Mouse (Mus musculus): Measurements from ENCODE around the gene 6430628N08Rik.

6430628N08Rik gene

DNA sequence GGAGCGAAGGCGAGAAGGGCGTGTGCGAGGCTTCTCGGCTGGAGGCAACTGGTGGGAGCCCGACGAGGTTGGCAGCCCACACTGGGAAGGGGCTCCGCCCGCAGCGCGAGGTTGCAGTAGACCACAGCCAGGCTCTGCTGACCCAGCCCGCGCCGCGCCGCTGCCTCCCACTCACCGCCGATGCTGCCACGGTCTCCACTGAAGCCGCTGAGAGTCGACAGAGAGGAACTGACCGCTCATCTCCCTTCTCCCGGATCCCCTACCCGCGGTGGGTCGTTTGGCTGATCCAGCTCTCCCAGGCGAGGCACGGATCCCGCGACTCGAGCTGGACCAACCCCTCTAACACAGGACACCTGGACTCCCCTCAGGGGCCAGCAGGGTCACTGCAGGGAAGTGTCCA, at the start of gene 6430628N08Rik:
6430628N08Rik (plus strand) TSS at position 113 of the 400 bp plus-strand sequence.
- DNase-seq (ENCODE audit: low spot score in 2 of 2): no peak

DNA sequence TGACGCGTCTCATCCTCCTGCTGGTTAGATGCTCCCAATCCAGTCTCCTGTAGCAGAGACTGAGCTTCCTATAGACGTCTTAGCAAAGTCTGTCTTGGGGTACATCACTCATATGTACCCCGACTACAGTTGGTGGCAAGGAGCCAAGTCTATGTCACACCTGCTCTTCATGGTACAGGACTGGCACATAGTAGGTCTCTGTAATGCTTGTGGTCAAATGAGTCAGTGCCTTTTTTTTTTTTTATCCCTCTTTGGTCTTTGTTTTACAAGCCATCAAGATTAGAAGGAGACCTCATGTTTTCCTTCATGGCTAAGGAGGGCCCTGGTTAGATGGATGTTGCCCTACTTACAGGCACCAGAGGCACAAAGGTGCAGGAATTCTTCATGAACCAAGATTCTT, 49.6 kb upstream of the 6430628N08Rik start:
- no peak for DNase-seq (ENCODE audit: low spot score in 2 of 2)

- DNase-seq (ENCODE audit: low spot score in 2 of 2): no peak
These were observed 43.8 kb upstream of the 6430628N08Rik start for GRCm38 (mm10) chr4:115846656-115847055.

GRCm38 (mm10) chr4:115847377-115847776, 43.1 kb upstream of the 6430628N08Rik start:
- DNase-seq (ENCODE audit: low spot score in 2 of 2): peak in 1 of 2 experiments; percentile 41

- DNase-seq (ENCODE audit: low spot score in 2 of 2): no peak
These were observed 42.4 kb upstream of the 6430628N08Rik start for GRCm38 (mm10) chr4:115848083-115848482.

DNA sequence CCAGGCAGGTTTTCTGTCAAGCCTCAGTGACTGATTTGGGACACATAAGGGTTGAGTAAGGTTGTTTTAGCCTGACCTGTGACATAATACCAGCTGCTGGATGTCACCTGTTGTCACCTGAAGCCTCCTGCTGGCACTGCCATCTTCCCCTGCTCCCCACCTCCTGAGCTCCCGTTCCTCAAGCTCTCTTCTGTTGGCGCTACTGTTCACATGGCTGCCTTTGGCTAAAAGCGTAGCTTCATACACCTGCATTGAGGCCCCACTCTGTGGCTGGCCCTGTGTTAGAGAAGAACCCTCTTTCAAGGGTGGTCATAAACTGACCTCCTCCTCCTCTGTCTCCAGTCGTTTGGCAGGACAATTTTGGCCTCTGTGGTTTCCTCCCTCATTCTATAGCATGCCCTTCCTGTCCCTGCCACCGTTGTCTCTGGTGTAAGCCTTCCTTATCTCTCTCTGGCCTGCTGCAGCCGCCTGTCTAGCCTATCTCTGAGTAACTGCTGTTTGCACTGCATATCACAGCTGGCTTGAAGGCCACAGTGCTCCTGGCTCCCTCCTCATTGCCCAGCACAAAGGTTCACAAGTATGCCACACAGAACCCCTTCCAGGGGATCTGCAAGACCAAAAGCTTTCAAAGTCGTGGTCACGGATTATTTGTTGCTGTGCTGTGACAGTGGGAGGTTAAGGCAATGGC, 41.3 kb upstream of the 6430628N08Rik start:
- no peak for DNase-seq (ENCODE audit: low spot score in 2 of 2)

DNA sequence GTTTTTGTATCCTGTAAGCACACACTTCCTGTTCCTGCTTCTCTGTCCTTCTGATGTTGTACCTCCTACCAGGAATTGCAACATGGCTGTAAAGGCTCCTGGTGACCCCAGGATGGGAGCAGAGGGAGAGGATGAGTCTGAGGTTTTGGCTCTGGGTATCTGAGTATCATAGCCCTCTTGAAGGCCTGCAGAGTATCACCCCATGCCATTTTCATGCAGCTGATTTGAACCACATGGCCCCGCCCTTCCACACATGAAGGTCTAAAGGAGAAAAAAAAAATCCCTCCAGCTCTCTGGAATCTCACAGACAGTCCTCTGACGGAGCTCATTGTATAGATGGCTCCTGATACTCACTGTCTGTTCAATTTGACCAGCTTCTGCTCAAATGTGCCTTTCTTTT, 40.4 kb upstream of the 6430628N08Rik start:
- DNase-seq (ENCODE audit: low spot score in 2 of 2): no peak

DNA sequence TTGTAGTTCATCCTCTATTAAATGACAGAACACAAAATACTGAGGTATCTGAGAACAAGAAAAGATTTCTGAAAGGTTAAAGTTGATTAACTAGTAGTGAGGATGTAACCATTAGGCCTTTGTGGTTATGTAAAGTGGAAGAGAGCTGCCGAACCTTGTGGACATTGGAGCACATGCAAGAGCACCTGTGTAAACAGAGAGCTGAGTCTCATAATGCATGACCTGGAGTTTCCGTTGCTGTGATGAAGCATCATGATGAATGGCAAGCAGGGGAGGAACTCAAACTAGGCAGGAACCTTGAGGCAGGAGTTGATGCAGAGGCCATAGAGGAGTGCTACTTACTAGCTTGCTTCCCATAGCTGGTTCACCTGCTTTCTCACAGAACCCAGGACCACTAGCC, 39.8 kb upstream of the 6430628N08Rik start:
- DNase-seq (ENCODE audit: low spot score in 2 of 2): no peak

- no peak for DNase-seq (ENCODE audit: low spot score in 2 of 2)
These were observed 38.9 kb upstream of the 6430628N08Rik start for GRCm38 (mm10) chr4:115851569-115851968.

DNA sequence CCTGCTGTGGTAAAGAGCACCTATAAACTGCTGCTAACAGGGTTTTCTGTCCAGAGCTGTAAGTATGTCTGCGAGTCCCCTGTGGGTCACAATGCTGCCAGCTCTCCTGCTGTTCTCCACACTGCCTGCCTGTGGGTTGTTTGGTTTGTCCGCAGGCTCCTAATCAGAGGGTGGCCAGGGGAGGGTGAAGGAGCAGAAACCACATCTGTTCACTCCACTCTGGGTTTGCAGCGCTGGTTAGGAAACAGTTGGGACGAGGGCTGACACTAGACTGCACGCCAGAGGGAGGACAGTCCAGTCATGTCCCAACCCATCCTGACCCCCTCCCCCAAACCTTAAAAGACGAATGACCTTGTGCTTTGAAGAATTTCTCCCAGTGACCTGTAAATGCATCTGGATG, 35.4 kb upstream of the 6430628N08Rik start:
- DNase-seq (ENCODE audit: low spot score in 2 of 2): no peak

DNA sequence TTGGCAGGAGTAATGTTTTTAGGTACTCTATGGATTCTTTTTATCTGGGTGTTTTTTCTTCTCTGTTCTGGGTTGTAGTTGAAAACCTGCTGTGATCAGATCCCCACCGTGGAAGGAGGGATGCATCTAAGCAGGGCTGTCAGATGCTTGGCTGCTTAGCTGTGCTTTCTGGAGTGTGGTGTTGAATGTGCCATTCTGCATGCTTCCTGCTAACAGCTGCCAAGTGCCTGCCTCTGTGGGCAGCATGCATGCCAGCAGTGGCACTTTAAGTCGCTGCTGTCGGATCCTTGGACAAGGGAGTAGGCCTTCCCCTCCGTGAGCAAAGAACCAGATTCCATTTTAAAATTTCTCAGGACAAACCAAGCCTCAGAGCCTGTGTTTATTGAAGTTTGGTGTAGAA, 34.9 kb upstream of the 6430628N08Rik start:
- DNase-seq (ENCODE audit: low spot score in 2 of 2): no peak

DNA sequence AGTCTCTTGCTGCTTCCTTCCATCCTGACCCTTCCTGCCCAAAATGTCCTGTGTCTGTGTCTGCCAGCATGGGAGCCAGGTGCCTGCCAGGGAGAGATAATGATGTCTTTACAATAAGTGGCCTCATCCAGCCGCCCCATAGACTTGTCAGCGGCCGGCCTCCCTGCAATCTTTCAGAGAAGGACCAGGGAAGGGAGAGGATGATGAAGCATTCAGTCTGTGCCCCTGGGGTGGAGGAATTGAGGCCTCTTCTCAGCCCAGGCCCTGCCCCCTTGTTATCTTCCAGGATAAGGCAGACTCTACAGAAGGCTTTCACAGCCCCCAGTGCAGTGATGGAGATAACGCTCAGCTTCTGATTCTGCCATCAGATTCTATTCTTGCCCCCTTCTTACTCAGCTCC, 34.2 kb upstream of the 6430628N08Rik start:
- DNase-seq (ENCODE audit: low spot score in 2 of 2): no peak

DNA sequence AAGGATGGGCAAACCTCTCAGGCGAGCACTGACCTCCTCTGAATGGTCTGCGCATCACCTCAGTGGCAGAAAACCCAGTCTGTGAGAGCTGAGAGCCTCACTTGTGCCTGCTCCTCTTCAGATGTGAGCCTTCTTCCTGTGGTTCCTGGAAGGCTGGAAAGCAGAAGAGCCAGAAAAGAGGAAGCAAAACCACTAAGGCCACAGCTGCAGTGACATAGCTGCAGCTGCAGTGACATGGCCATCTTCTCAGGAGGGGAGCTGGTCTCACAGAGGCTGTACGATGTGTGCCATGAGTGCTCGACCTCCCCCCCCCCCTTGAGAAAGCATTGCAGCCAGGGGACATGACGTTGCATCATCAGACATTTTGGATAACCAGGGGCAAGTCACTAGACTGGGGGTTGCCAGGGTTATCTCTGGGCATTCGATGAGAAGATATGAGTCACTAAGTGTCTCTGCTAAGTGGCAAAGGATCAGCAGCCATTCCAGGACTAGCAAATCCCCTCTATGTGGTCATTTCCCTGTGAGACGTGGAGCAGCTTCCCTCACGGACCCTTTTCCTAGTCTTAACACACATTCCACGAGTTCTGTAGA, 33.1 kb upstream of the 6430628N08Rik start:
- no peak for DNase-seq (ENCODE audit: low spot score in 2 of 2)

DNA sequence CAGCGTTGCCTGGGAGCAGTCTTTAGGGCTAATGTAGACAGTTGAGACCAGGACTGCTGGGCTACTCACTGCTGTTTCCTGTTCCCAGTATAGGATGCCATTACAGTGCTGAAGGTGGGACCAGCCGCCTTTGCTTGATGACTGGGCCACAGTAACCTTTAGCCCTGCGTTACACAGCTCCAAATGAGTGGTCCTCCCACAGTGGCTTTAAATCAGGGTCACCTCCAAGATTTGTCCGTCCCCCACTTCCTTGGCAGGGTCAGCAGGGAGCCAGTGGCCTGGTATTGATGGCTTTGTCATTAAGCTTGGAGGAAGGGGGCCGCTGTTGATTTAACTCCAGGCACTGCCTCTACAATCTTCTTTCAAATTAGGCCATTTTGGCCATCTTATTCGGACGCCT, 27.1 kb upstream of the 6430628N08Rik start:
- no peak for DNase-seq (ENCODE audit: low spot score in 2 of 2)

DNA sequence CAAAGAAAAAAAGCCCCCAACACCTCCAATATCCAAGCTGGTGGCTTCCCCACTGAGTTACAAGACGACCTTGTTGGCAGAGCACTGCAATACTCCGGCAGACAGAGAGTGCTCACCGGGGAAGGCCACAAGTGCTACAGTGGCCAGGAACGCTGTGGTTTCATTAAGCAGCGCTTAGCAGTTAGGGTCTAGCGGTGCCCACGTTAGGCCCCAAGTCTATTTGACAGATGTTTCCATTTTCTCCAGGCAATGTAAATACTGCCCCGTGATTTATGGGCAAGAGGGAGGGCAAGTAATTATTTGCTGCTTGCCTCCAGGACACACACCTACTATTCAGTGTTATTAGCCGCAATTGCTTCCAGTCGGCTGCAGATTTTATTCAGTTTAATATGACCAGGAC, 26.6 kb upstream of the 6430628N08Rik start:
- no peak for DNase-seq (ENCODE audit: low spot score in 2 of 2)

DNA sequence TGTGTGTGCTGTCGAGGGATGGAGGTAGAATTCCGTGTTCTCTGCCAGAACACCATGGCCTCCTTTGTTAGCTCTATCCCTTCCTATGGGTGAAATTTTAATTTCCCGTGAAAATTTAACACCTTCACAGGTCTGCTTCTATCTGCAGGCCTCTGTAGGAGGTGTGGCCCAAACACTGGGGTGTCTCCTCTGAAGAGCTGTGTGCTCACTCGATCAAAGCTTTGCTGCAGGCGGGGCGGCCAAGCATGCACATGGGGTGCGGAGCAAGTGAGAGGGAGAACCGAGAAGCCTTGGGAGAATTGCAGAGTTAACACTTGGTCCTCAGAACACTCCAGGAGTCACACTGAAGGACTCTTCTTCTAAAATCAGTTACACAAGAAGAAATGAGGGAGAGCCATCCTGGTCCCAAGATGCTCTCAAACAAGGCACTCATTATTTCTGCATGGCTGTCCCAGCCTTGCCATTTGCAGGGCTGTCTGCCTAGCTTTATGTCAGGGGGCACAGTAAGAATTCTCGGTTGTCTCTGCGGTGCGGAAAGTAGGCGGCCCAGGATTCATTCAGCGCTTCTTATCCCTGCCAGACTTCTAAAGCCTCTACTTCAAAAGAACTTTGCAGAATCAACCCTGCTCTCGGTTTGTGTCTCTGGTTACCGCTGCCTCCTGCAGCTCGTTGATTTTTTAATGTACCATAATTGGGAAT, 20.8 kb upstream of the 6430628N08Rik start:
- no peak for DNase-seq (ENCODE audit: low spot score in 2 of 2)

GRCm38 (mm10) chr4:115873231-115873630, 17.2 kb upstream of the 6430628N08Rik start:
- DNase-seq (ENCODE audit: low spot score in 2 of 2): no peak

DNA sequence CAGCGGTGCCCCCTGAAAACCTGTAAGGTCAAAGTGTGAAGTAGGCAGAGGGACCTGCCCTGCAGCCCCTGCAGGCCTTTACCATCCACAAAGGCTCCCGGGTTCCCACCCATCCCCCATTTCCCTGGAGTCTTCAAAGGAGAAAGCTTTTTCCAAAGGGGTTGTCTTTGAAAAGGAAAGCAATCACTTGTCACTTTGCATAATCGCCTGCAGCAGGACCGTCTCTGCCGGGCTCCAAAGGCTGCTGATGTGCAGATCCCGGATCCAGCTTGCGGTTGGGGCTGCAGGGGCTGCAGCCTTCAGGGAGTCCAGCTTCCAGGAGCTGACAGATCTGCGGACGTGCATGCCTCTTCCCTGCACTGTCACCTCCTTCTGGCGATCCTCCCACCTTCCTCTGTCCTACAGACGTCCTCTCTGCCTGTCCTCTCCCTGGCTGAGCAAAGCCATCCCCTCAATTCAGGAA, 12.2 kb upstream of the 6430628N08Rik start:
- no peak for DNase-seq (ENCODE audit: low spot score in 2 of 2)

DNA sequence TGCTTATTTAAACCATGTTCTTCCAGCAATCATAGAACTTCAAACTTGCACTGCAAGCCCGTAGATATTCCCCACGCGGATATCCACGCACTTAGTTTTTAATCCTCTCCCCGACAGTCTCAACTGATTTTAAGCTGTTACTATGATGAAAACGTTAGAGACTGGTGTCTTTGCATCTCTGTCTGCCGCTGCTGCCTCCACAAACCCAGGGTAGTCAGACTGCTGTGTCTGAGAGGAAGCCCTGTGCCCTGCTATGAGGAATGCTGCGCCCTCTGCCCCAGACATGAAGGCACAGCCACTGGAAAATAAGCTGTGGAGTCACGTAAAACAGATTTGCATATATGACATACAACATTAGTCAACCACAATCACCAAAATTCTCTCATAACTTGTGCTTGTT, 11.6 kb upstream of the 6430628N08Rik start:
- no peak for DNase-seq (ENCODE audit: low spot score in 2 of 2)

- no peak for DNase-seq (ENCODE audit: low spot score in 2 of 2)
These were observed 9.3 kb upstream of the 6430628N08Rik start for GRCm38 (mm10) chr4:115881183-115881582.

GRCm38 (mm10) chr4:115882195-115882594, 8.3 kb upstream of the 6430628N08Rik start:
- no peak for DNase-seq (ENCODE audit: low spot score in 2 of 2)

DNA sequence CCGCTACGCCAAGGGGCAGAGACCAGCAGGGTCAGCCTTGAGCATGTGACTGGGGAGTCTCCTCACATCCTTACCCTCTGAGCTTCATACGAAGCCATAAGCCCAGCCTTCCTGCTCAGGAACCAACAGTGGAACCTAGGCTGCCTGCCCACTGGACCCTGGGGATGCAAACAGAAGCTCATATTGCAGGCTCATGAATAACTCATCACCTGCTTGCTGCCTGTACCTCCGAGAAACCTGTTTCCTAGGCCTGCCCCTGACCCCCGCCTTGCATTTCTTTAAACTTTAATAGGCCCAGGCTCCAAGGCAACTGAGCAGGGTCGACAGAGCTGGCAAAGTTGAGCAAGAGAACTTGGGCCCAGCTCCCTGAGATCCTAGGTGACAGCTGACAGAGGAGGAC, 6.4 kb upstream of the 6430628N08Rik start, which contains the start of gene Kncn:
Kncn (plus strand) TSS at position 379 of the 400 bp plus-strand sequence.
- DNase-seq (ENCODE audit: low spot score in 2 of 2): no peak

GRCm38 (mm10) chr4:115885846-115886245, 4.6 kb upstream of the 6430628N08Rik start:
- DNase-seq (ENCODE audit: low spot score in 2 of 2): no peak

Data from right cerebral cortex, postnatal 36 days (tissue).